Mouse (Mus musculus) megakaryocyte, embryonic 14.5 days (primary cell): ENCODE measurements around the gene Hnrnpu. TPM values are rescaled to one million over a fixed set of nuclear protein-coding genes. Genes with fewer than 3 reads are reported as not detected.
A peak's percentile ranks its signal among the peaks of the same experiment; 100 is the strongest.
"Not testable (repeated sequence)": the region's sequence is repeated elsewhere in the genome, so short reads cannot be mapped to it uniquely, and the experiment has no call there.

Experiments used
- H3K27me3 ChIP-seq: replicated peaks from 2 replicates; pipeline ENCODE3; 2012; ENCODE audit warnings: inconsistent platforms
- H3K36me3 ChIP-seq: replicated peaks from 2 replicates; pipeline ENCODE3; 2012; ENCODE audit warnings: low read length, inconsistent platforms, mixed read lengths
- H3K4me1 ChIP-seq: 2 replicates; pipeline ENCODE4 v1.6.1; 2012; ENCODE audit warnings: inconsistent platforms
- H3K4me3 ChIP-seq: replicated peaks from 2 replicates; pipeline ENCODE3; 2012; ENCODE audit warnings: moderate library complexity, mild to moderate bottlenecking, inconsistent platforms
- H3K9me3 ChIP-seq: 2 replicates; pipeline ENCODE4 v1.6.1; 2012; ENCODE audit warnings: inconsistent platforms
- FLI1 ChIP-seq: IDR thresholded peaks from 2 replicates; pipeline ENCODE4 v1.6.1; 2012; ENCODE audit warnings: low read length, inconsistent platforms, mixed read lengths
- GATA1 ChIP-seq: IDR thresholded peaks from 3 replicates; pipeline ENCODE4 v1.6.1; 2012; ENCODE audit warnings: mixed read lengths, low read length, inconsistent platforms, borderline replicate concordance
- polyA plus RNA-seq: library from polyadenylated mRNA; stranded (reverse); fragments of >175 nt; gene quantifications from 2 replicates; pipeline ENCODE4 v1.2.3, GENCODE M21; 2012; ENCODE audit warnings: low replicate concordance; ENCODE audit not compliant: insufficient read depth

The Hnrnpu gene
- polyA plus RNA-seq, 1 experiment: 198 TPM

- Histone ChIP-seq H3K4me3 (peak overlapping the region; percentile 97), H3K27me3 (no peaks in the 10 kb centered on the region), H3K4me1 (peaks cover 54% of the 10 kb centered on the region), H3K36me3 (peaks cover 30% of the 10 kb centered on the region), H3K9me3 (no peaks in the 10 kb centered on the region)
- no peak for TF ChIP-seq FLI1
- TF ChIP-seq GATA1: no peak
These were observed 20.2 kb downstream of the Hnrnpu start for GRCm38 (mm10) chr1:178317275-178318001.

- Histone ChIP-seq H3K4me1 (peaks cover 36% of the 10 kb centered on the region; the same call in 1 of the 2 replicates), H3K27me3 (no peaks in the 10 kb centered on the region), H3K9me3 (no peaks in the 10 kb centered on the region), H3K36me3 (peaks cover 8% of the 10 kb centered on the region), H3K4me3 (no peak overlapping the region)
- no peak for TF ChIP-seq GATA1
- TF ChIP-seq FLI1: no peak
These were observed 23.4 kb downstream of the Hnrnpu start for GRCm38 (mm10) chr1:178314236-178314635.

GRCm38 (mm10) chr1:178313039-178313597 lies 24.5 kb downstream of the Hnrnpu start:
- Histone ChIP-seq H3K4me1 (peaks cover 37% of the 10 kb centered on the region; the same call in 1 of the 2 replicates), H3K4me3 (no peak overlapping the region), H3K27me3 (no peaks in the 10 kb centered on the region), H3K36me3 (peaks cover 11% of the 10 kb centered on the region), H3K9me3 (no peaks in the 10 kb centered on the region)
- TF ChIP-seq FLI1: no peak
- no peak for TF ChIP-seq GATA1

GRCm38 (mm10) chr1:178310128-178310527 lies 27.5 kb downstream of the Hnrnpu start:
- H3K36me3 ChIP-seq: peaks cover 10% of the 10 kb centered on the region
- H3K9me3 ChIP-seq: no peaks in the 10 kb centered on the region
- TF ChIP-seq FLI1 (no peak), GATA1 (no peak)
- no peak overlapping the region for H3K4me3 ChIP-seq
- no peaks in the 10 kb centered on the region for H3K27me3 ChIP-seq
- peaks cover 21% of the 10 kb centered on the region; the same call in 1 of the 2 replicates for H3K4me1 ChIP-seq

- Histone ChIP-seq H3K36me3 (peaks cover 7% of the 10 kb centered on the region), H3K4me1 (peaks cover 20% of the 10 kb centered on the region; the same call in 1 of the 2 replicates), H3K9me3 (no peaks in the 10 kb centered on the region), H3K27me3 (no peaks in the 10 kb centered on the region), H3K4me3 (no peak overlapping the region)
- no peak for TF ChIP-seq GATA1
- TF ChIP-seq FLI1: no peak
These were observed 28.1 kb downstream of the Hnrnpu start for GRCm38 (mm10) chr1:178309487-178309886.

GRCm38 (mm10) chr1:178303425-178303824 lies 34.2 kb downstream of the Hnrnpu start:
- no peaks in the 10 kb centered on the region for H3K27me3 ChIP-seq
- TF ChIP-seq FLI1 (no peak), GATA1 (no peak)
- no peak overlapping the region for H3K4me3 ChIP-seq

GRCm38 (mm10) chr1:178301261-178301660 lies 36.3 kb downstream of the Hnrnpu start:
- peaks cover 28% of the 10 kb centered on the region for H3K9me3 ChIP-seq
- H3K27me3 ChIP-seq, H3K36me3 ChIP-seq, H3K4me1 ChIP-seq, H3K4me3 ChIP-seq: not testable (repeated sequence)

More at GRCm38 (mm10) chr1:178303425-178303824, 34.2 kb downstream of the Hnrnpu start:
- Histone ChIP-seq H3K9me3 (peaks cover 18% of the 10 kb centered on the region), H3K36me3 (peaks cover 3% of the 10 kb centered on the region), H3K4me1 (no peaks in the 10 kb centered on the region)

GRCm38 (mm10) chr1:178294051-178294450 lies 43.5 kb downstream of the Hnrnpu start:
- Histone ChIP-seq H3K36me3 (no peaks in the 10 kb centered on the region), H3K4me3 (no peak overlapping the region), H3K9me3 (0 out of 2 replicates have a peak, but pooled peaks cover 12% of the 10 kb centered on the region), H3K4me1 (no peaks in the 10 kb centered on the region; the same call in 1 of the 2 replicates), H3K27me3 (no peaks in the 10 kb centered on the region)
- no peak for TF ChIP-seq GATA1
- TF ChIP-seq FLI1: no peak

- Histone ChIP-seq H3K27me3 (no peaks in the 10 kb centered on the region), H3K4me3 (no peak overlapping the region), H3K4me1 (no peaks in the 10 kb centered on the region), H3K9me3 (peaks cover 8% of the 10 kb centered on the region; the same call in 1 of the 2 replicates), H3K36me3 (no peaks in the 10 kb centered on the region)
- no peak for TF ChIP-seq FLI1
- TF ChIP-seq GATA1: no peak
These were observed 45.9 kb downstream of the Hnrnpu start for GRCm38 (mm10) chr1:178291716-178292115.

GRCm38 (mm10) chr1:178287601-178288176 lies 49.9 kb downstream of the Hnrnpu start:
- H3K9me3 ChIP-seq: peaks cover 22% of the 10 kb centered on the region
- no peak overlapping the region for H3K4me3 ChIP-seq
- no peaks in the 10 kb centered on the region for H3K27me3 ChIP-seq
- TF ChIP-seq GATA1 (no peak), FLI1 (no peak)
- no peaks in the 10 kb centered on the region for H3K4me1 ChIP-seq
- no peaks in the 10 kb centered on the region for H3K36me3 ChIP-seq
